Mouse (Mus musculus): ENCODE measurements around the gene Ppp1r3g. TPM values are rescaled to one million over a fixed set of nuclear protein-coding genes. Genes with fewer than 3 reads are reported as not detected.

Gene Ppp1r3g
- polyA plus RNA-seq, 1 experiment from 2014 or later, result 0.15 TPM

GRCm38 (mm10) chr13:35997606-35998005 is 39.0 kb downstream of the Ppp1r3g start:
- ATAC-seq (ENCODE audit: low read depth), result no peak
- no peak overlapping the region for H3K4me2 ChIP-seq
- 91% methylated on average over 4 of the region's 4 CpGs for WGBS
- H3K27ac ChIP-seq (replicated peaks), result no peak overlapping the region
- no peaks in the 10 kb centered on the region for H3K4me1 ChIP-seq (replicated peaks)
- H3K9ac ChIP-seq, result no peak overlapping the region
- H3K4me3 ChIP-seq, result no peak overlapping the region
- H3K27me3 ChIP-seq, result no peaks in the 10 kb centered on the region
- H3K9me3 ChIP-seq, result no peaks in the 10 kb centered on the region
- no peaks in the 10 kb centered on the region for H3K36me3 ChIP-seq

- H3K4me1 ChIP-seq (replicated peaks), result no peaks in the 10 kb centered on the region
- H3K27me3 ChIP-seq, result no peaks in the 10 kb centered on the region
- no peak overlapping the region for H3K4me3 ChIP-seq
- H3K9ac ChIP-seq, result no peak overlapping the region
- no peaks in the 10 kb centered on the region for H3K36me3 ChIP-seq
- H3K27ac ChIP-seq (replicated peaks), result no peak overlapping the region
- no peak overlapping the region for H3K4me2 ChIP-seq
- H3K9me3 ChIP-seq, result no peaks in the 10 kb centered on the region
- no peak for ATAC-seq (ENCODE audit: low read depth)
- 87% methylated on average over 1 of the region's 1 CpGs for WGBS
Observed at GRCm38 (mm10) chr13:36000798-36001197, 42.2 kb downstream of the Ppp1r3g start.

DNA sequence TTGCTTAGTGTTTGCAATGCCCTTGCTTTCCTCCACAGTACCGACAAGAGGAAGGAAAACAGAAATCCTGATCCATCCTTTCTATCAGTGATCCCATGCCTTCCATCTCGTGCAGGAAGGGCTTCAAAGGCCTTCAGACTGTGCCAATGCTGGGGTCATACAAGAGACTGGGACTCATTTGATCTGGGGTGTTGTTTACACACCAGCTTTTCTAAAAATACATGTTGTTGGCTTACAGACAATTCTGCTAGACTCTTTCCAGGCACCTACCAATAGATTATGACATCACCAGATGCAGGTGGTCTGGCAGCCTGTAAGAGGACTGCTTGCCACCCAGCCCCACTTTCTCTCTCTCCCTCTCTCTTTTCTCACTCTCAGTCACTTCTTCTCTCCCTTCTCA is 51.3 kb downstream of the Ppp1r3g start:
- H3K4me3 ChIP-seq, result no peak overlapping the region
- 74% methylated on average over 2 of the region's 2 CpGs for WGBS
- H3K27me3 ChIP-seq, result no peaks in the 10 kb centered on the region
- no peaks in the 10 kb centered on the region for H3K9me3 ChIP-seq
- no peaks in the 10 kb centered on the region for H3K36me3 ChIP-seq
- no peaks in the 10 kb centered on the region for H3K4me1 ChIP-seq (replicated peaks)
- no peak overlapping the region for H3K27ac ChIP-seq (replicated peaks)
- no peak for ATAC-seq (ENCODE audit: low read depth)
- H3K4me2 ChIP-seq, result no peak overlapping the region
- no peak overlapping the region for H3K9ac ChIP-seq

DNA sequence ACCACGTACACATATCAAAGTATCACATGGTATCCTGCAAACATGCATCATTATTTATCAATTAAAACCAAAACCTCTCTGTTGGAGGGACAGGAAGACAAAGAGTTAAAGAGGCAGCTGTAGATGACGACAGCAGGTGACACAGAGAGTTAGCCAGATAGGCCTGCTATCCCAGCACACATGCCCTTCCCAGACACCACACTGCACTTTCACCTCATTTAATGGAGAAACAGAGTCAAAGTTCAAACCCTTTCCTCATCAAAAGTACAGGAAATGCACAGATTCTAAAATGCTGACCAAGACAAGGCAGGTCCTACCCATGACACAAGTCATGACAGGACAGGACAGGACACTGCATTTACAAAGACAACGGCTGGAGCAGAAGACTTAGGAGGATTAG is 57.0 kb downstream of the Ppp1r3g start:
- Histone ChIP-seq H3K4me3 (no peak overlapping the region), H3K36me3 (no peaks in the 10 kb centered on the region), H3K4me2 (no peak overlapping the region), H3K9me3 (no peaks in the 10 kb centered on the region), H3K27ac (replicated peaks) (no peak overlapping the region), H3K4me1 (replicated peaks) (peaks cover 18% of the 10 kb centered on the region), H3K27me3 (no peaks in the 10 kb centered on the region), H3K9ac (no peak overlapping the region)
- WGBS, result 78% methylated on average over 3 of the region's 3 CpGs
- no peak for ATAC-seq (ENCODE audit: low read depth)

DNA sequence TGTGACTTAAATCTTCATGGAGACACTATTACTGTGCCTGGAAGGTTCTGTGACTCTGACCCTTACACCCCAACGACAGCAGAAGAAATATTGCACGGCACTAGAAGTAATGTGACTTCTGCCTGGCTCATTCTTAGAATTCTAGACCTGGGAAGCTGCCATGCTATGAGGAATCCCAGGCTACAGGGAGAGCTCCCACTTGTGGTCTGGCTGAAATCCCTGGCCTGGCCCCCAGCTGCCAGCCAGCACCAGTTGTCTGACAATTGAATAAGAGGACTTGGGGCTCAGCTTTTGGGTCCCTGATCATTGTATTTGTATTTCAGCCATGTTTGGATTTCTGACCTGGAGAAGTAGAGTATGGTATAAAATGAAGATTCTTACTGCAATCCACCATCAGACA is 59.4 kb downstream of the Ppp1r3g start:
- no peak for ATAC-seq (ENCODE audit: low read depth)
- Histone ChIP-seq H3K4me2 (no peak overlapping the region), H3K4me3 (no peak overlapping the region), H3K4me1 (replicated peaks) (peaks cover 28% of the 10 kb centered on the region), H3K27me3 (no peaks in the 10 kb centered on the region), H3K27ac (replicated peaks) (no peak overlapping the region), H3K9ac (no peak overlapping the region), H3K9me3 (no peaks in the 10 kb centered on the region), H3K36me3 (no peaks in the 10 kb centered on the region)
- WGBS, result 72% methylated on average over 2 of the region's 2 CpGs

DNA sequence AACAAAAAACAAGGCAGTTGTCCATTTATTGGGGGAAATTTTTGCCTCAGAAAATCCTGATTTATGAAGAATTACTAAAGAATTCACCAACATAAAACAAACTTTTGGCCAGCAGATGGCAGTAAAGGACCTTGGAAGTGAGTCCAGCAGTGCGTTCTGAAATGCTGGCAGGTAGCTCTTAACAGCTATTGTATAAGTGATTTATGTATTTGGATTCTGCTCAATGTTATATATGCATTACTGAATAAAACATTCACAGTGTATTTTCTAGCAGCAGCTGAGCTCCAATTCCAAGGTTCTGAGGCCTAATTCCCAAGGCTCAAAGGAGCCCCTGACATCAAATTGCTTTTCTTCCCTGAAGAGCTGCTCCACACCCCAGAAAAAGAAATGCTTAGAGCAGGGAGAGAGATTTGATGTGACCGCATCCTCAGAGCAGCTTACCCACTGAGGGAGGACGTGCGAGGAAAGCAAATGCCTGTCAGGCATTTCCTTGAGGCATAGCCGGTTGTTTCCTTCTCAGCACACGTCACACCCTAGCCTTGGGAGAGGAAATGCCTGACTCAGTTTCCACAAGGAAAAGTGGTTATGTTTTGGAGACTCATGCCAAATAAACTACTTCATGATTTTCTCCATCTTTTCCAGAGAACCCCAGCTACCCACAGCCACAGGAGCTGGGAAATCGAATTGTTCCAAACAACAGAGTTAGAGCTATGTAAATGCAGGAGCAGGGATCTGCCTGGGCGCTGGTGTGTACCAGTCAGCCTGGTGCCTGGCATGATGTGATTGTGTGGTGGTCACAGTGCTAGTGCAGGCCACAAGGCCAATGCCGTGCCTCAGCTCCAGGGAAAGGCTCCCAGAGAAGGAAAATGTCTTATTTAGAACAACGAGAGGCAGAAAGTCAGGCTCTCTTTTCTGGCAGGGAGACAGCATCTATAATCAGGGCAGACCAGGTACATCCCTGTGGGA is 61.0 kb downstream of the Ppp1r3g start:
- peak overlapping the region; percentile 53 for H3K9ac ChIP-seq
- 0 out of 2 replicates have a peak overlapping the region, but pooled peaks have one; percentile 3 for H3K4me2 ChIP-seq

More for the DNA sequence above, 61.0 kb downstream of the Ppp1r3g start:
- WGBS, result 30% methylated on average over 10 of the region's 10 CpGs
- peak; percentile 92 for ATAC-seq (ENCODE audit: low read depth)
- no peak overlapping the region for H3K4me3 ChIP-seq
- no peaks in the 10 kb centered on the region for H3K9me3 ChIP-seq
- no peaks in the 10 kb centered on the region for H3K36me3 ChIP-seq
- peaks cover 28% of the 10 kb centered on the region for H3K4me1 ChIP-seq (replicated peaks)
- peak overlapping the region; percentile 93 for H3K27ac ChIP-seq (replicated peaks)
- no peaks in the 10 kb centered on the region for H3K27me3 ChIP-seq

Other genes with a start within 250 kb of the Ppp1r3g start
- gene Rpp40, start 52.5 kb upstream of the Ppp1r3g start, polyA plus RNA-seq (2015; fragmentation: Nextera tagmentation; extraction: Ambion mirVana), result 11.6 and 13.4 TPM in 2 replicates
- 28.9 and 33.7 TPM in 2 replicates for gene Fars2, start 158.6 kb downstream of the Ppp1r3g start, polyA plus RNA-seq (2015; fragmentation: Nextera tagmentation; extraction: Ambion mirVana)
- 32.4 and 40.1 TPM in 2 replicates for gene Lyrm4, start 158.7 kb downstream of the Ppp1r3g start, polyA plus RNA-seq (2015; fragmentation: Nextera tagmentation; extraction: Ambion mirVana)

Data from neural tube, embryonic 13.5 days (tissue).